Mouse (Mus musculus): ENCODE data around the gene Gm43720.

GRCm38 (mm10) chr5:138280829-138281228 is 1.1 kb upstream of the Gm43720 start:
- no peak for TF ChIP-seq CTCF (conservative IDR thresholded peaks at IDR 0.05; ENCODE audit: insufficient read depth, insufficient read length, low read depth, low read length)
- no peak for TF ChIP-seq POLR2A (IDR thresholded peaks at IDR 0.05; ENCODE audit: low read depth, low read length)

All from kidney, adult 2 months (tissue).